Mouse (Mus musculus) hindbrain, embryonic 11.5 days (tissue): ENCODE results near the gene Unc5c. TPM values are rescaled to one million over a fixed set of nuclear protein-coding genes. Genes with fewer than 3 reads are reported as not detected.

ENCODE experiments used
- ATAC-seq: fragments of 200-750 bp; cut with Nextera tagmentation; 2 replicates; pipeline ENCODE4 v1.8.0; 2017; ENCODE audit warnings: mild to moderate bottlenecking, moderate TSS enrichment, moderate library complexity; ENCODE audit not compliant: low FRiP score
- DNase-seq: peaks from one replicate; pipeline ENCODE4 v3.0.0-alpha.2; 2015; ENCODE audit warnings: low spot score
- H3K27ac ChIP-seq: fragments of 300-500 bp; sonication (generic); 2 replicates; pipeline ENCODE4 v1.5.1; 2014; ENCODE audit warnings: mild to moderate bottlenecking, low read depth, low read length
- H3K27me3 ChIP-seq: fragments of 300-500 bp; sonication (generic); 2 replicates; pipeline ENCODE4 v1.6.1; 2014; ENCODE audit warnings: mild to moderate bottlenecking, low read length, moderate library complexity, mixed read lengths; ENCODE audit not compliant: control insufficient read depth, insufficient read depth
- H3K36me3 ChIP-seq: fragments of 300-500 bp; sonication (generic); 2 replicates; pipeline ENCODE4 v1.6.1; 2014; ENCODE audit warnings: mild to moderate bottlenecking, low read length, moderate library complexity, mixed read lengths; ENCODE audit not compliant: control insufficient read depth, insufficient read depth
- H3K4me1 ChIP-seq: fragments of 300-500 bp; sonication (generic); replicated peaks from 2 replicates; pipeline ENCODE4 v1.6.1; 2014; ENCODE audit warnings: low read length, mixed read lengths; ENCODE audit not compliant: control insufficient read depth, insufficient read depth
- H3K4me2 ChIP-seq: fragments of 300-500 bp; sonication (generic); replicated peaks from 2 replicates; pipeline ENCODE4 v1.6.1; 2014; ENCODE audit warnings: mild to moderate bottlenecking, low read depth, low read length
- H3K4me3 ChIP-seq: fragments of 300-500 bp; sonication (generic); 2 replicates; pipeline ENCODE4 v1.5.1; 2014; ENCODE audit warnings: low read depth, low read length
- H3K9ac ChIP-seq: fragments of 300-500 bp; sonication (generic); 2 replicates; pipeline ENCODE4 v1.6.1; 2014; ENCODE audit warnings: low read depth, low read length
- H3K9me3 ChIP-seq: fragments of 300-500 bp; sonication (generic); 2 replicates; pipeline ENCODE4 v1.6.1; 2016; ENCODE audit warnings: low read length; ENCODE audit not compliant: control insufficient read depth
- WGBS: fragments of 180-500 bp; shearing (Covaris S2); extraction: QIAGEN DNeasy Blood & Tissue Kit; methylation state at CpG from one replicate; pipeline ENCODE4 v1.1.7; 2014; 5-methylcytosine and 5-hydroxymethylcytosine counted together
- polyA plus RNA-seq: library from polyadenylated mRNA; unstranded; fragments of >200 nt; fragmentation: Nextera tagmentation; extraction: Ambion mirVana; gene quantifications from 2 replicates; pipeline ENCODE4 v1.2.1, GENCODE M21; 2014

Gene Unc5c
- polyA plus RNA-seq, 1 experiment from 2014 or later, result 19.5 TPM

GRCm38 (mm10) chr3:141725432-141725831 is 260.4 kb downstream of the Unc5c start:
- Histone ChIP-seq H3K9ac (no peak overlapping the region), H3K27me3 (no peaks in the 10 kb centered on the region), H3K4me3 (no peak overlapping the region), H3K36me3 (no peaks in the 10 kb centered on the region), H3K4me1 (no peaks in the 10 kb centered on the region), H3K9me3 (no peaks in the 10 kb centered on the region), H3K4me2 (no peak overlapping the region), H3K27ac (no peak overlapping the region)
- WGBS, result 50% methylated on average over 1 of the region's 1 CpGs
- DNase-seq (no peak), ATAC-seq (no peak)

GRCm38 (mm10) chr3:141733844-141734243 is 268.8 kb downstream of the Unc5c start:
- H3K27ac ChIP-seq, result no peak overlapping the region
- no peak overlapping the region for H3K4me3 ChIP-seq
- H3K4me1 ChIP-seq, result no peaks in the 10 kb centered on the region
- H3K36me3 ChIP-seq, result no peaks in the 10 kb centered on the region
- no peaks in the 10 kb centered on the region for H3K27me3 ChIP-seq
- DNase-seq (peak; percentile 6), ATAC-seq (peak; percentile 57)
- 67% methylated on average over 6 of the region's 6 CpGs for whole genome bisulfite sequencing
- no peak overlapping the region for H3K4me2 ChIP-seq
- H3K9me3 ChIP-seq, result no peaks in the 10 kb centered on the region
- H3K9ac ChIP-seq, result no peak overlapping the region

- no peak for ATAC-seq
- no peaks in the 10 kb centered on the region for H3K36me3 ChIP-seq
- H3K4me1 ChIP-seq, result no peaks in the 10 kb centered on the region
- no peak overlapping the region for H3K4me3 ChIP-seq
- H3K9me3 ChIP-seq, result no peaks in the 10 kb centered on the region
- H3K27ac ChIP-seq, result no peak overlapping the region
- no peak overlapping the region for H3K9ac ChIP-seq
- no peak for DNase-seq
- no peak overlapping the region for H3K4me2 ChIP-seq
- no peaks in the 10 kb centered on the region for H3K27me3 ChIP-seq
These were observed 270.3 kb downstream of the Unc5c start for GRCm38 (mm10) chr3:141735285-141735684.

- Histone ChIP-seq H3K27me3 (no peaks in the 10 kb centered on the region), H3K4me2 (no peak overlapping the region), H3K4me3 (no peak overlapping the region), H3K27ac (no peak overlapping the region), H3K9me3 (no peaks in the 10 kb centered on the region), H3K9ac (no peak overlapping the region), H3K4me1 (no peaks in the 10 kb centered on the region), H3K36me3 (no peaks in the 10 kb centered on the region)
- DNase-seq (no peak), ATAC-seq (no peak)
These were observed 280.3 kb downstream of the Unc5c start for GRCm38 (mm10) chr3:141745322-141745721.

GRCm38 (mm10) chr3:141748694-141749381 is 283.8 kb downstream of the Unc5c start:
- Histone ChIP-seq H3K4me2 (no peak overlapping the region), H3K9ac (no peak overlapping the region), H3K4me3 (no peak overlapping the region), H3K27ac (no peak overlapping the region), H3K4me1 (no peaks in the 10 kb centered on the region), H3K27me3 (no peaks in the 10 kb centered on the region), H3K9me3 (no peaks in the 10 kb centered on the region), H3K36me3 (no peaks in the 10 kb centered on the region)
- ATAC-seq (no peak), DNase-seq (no peak)
- 89% methylated on average over 4 of the region's 4 CpGs for WGBS

GRCm38 (mm10) chr3:141752172-141752571 is 287.2 kb downstream of the Unc5c start:
- H3K9ac ChIP-seq, result no peak overlapping the region
- WGBS, result 57% methylated on average over 7 of the region's 7 CpGs
- no peaks in the 10 kb centered on the region for H3K27me3 ChIP-seq
- H3K9me3 ChIP-seq, result no peaks in the 10 kb centered on the region
- H3K27ac ChIP-seq, result no peak overlapping the region
- no peaks in the 10 kb centered on the region for H3K4me1 ChIP-seq
- H3K36me3 ChIP-seq, result no peaks in the 10 kb centered on the region
- no peak overlapping the region for H3K4me2 ChIP-seq
- no peak overlapping the region for H3K4me3 ChIP-seq
- ATAC-seq (peak; percentile 35; the same call in 1 of the 2 replicates), DNase-seq (no peak)

- WGBS, result 82% methylated on average over 3 of the region's 3 CpGs
- H3K9me3 ChIP-seq, result no peaks in the 10 kb centered on the region
- no peak overlapping the region for H3K4me3 ChIP-seq
- no peaks in the 10 kb centered on the region for H3K36me3 ChIP-seq
- no peaks in the 10 kb centered on the region for H3K27me3 ChIP-seq
- no peak overlapping the region for H3K4me2 ChIP-seq
- DNase-seq, result no peak
- H3K4me1 ChIP-seq, result no peaks in the 10 kb centered on the region
- no peak overlapping the region for H3K27ac ChIP-seq
- no peak overlapping the region for H3K9ac ChIP-seq
- no peak for ATAC-seq
These were observed 292.2 kb downstream of the Unc5c start for GRCm38 (mm10) chr3:141757259-141757658.

- Histone ChIP-seq H3K27me3 (no peaks in the 10 kb centered on the region), H3K27ac (no peak overlapping the region), H3K9me3 (no peaks in the 10 kb centered on the region), H3K36me3 (no peaks in the 10 kb centered on the region), H3K4me3 (no peak overlapping the region), H3K9ac (no peak overlapping the region), H3K4me1 (no peaks in the 10 kb centered on the region), H3K4me2 (no peak overlapping the region)
- 83% methylated on average over 8 of the region's 8 CpGs for WGBS
- ATAC-seq (no peak), DNase-seq (no peak)
These were observed 313.4 kb downstream of the Unc5c start for GRCm38 (mm10) chr3:141778411-141778919.

- Histone ChIP-seq H3K36me3 (no peaks in the 10 kb centered on the region), H3K4me1 (no peaks in the 10 kb centered on the region), H3K4me2 (no peak overlapping the region), H3K27ac (no peak overlapping the region), H3K27me3 (no peaks in the 10 kb centered on the region), H3K9me3 (no peaks in the 10 kb centered on the region), H3K4me3 (no peak overlapping the region), H3K9ac (no peak overlapping the region)
- WGBS, result 66% methylated on average over 3 of the region's 3 CpGs
- DNase-seq (no peak), ATAC-seq (no peak)
These were observed 314.2 kb downstream of the Unc5c start for GRCm38 (mm10) chr3:141779186-141779585.
